Mouse (Mus musculus) myocyte (in vitro differentiated cells): ENCODE measurements around the gene Psmb3.

ENCODE experiments used
- MYOG ChIP-seq, 3 experiments: IDR thresholded peaks; one replicate each; pipeline ENCODE4 v1.6.1; 2011; ENCODE audit warnings: control low read depth in 2 of 3, low read depth in 2 of 3, mild to moderate bottlenecking in 2 of 3; ENCODE audit not compliant: insufficient read length in 2 of 3, control insufficient read depth in 1 of 3, insufficient read depth in 1 of 3
- POLR2A ChIP-seq: IDR thresholded peaks from one replicate; pipeline ENCODE4 v1.6.1; 2011; ENCODE audit warnings: low read depth, mild to moderate bottlenecking, control low read depth, moderate library complexity; ENCODE audit not compliant: insufficient read length
- USF1 ChIP-seq: IDR thresholded peaks from one replicate; pipeline ENCODE4 v1.6.1; 2011; ENCODE audit warnings: low read depth, mild to moderate bottlenecking, control low read depth, moderate library complexity

DNA sequence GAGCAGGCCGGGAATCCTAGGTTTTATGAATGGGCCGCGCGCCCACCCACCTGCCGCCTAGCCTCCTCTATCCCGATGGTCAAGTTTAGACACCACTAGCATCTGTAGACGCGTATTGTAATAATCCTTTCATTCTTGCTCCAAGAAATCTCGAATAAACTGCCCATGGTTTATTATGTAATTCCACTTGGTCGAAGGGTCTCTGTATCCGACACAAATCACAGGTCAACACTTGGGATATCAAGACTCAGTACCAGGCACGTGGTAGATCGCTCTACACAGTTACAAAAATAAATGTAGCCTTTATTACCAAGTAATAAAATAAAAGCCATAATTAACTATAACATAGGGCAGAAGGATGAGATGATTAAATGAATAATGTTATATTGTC, 42.1 kb downstream of the Psmb3 start:
- TF ChIP-seq USF1 (no peak), POLR2A (no peak), MYOG (IDR thresholded peaks at IDR 0.05; ENCODE audit: control insufficient read depth in 1 of 3, insufficient read depth in 1 of 3, insufficient read length in 2 of 3, low read depth in 2 of 3) (no peak)
